ENCODE assay signal across 23 mouse cellular contexts in genomic region chr13:59177003-59177402, GRCm38 (mm10).
DNase-seq lines count a peak whose midpoint lies in the region; ATAC-seq and TF ChIP-seq lines count a peak whose summit lies in the region.
"Had no signal": no experiment of that assay in that cellular context is flagged by ENCODE, and none has a peak within 500 bp of the region (broad histone marks: within the 10 kb centered on the region; RNA-seq: fewer than 3 reads in every experiment).

No protein-coding gene starts in this region.

- H3K4me1 ChIP-seq in MEL (ENCODE audit: control insufficient read depth in 1 of 2, insufficient read depth in 2 of 2, low read length in 2 of 2), result peaks cover 11 to 20% of the 10 kb centered on the region in 2 experiments
- peaks cover 11% of the 10 kb centered on the region for H3K4me1 ChIP-seq in limb, embryonic 12.5 days (replicated peaks)
- peaks cover 16% of the 10 kb centered on the region for H3K4me1 ChIP-seq in forebrain, embryonic 10.5 days
- H3K4me1 ChIP-seq in midbrain, embryonic 14.5 days (ENCODE audit: control insufficient read depth, insufficient read depth, low read length), result peaks cover 12% of the 10 kb centered on the region; the same call in 1 of the 2 replicates
- H3K4me1 ChIP-seq: stomach, embryonic 15.5 days had no signal

- no peaks in the 10 kb centered on the region for H3K27me3 ChIP-seq in MEL (ENCODE audit: control insufficient read depth in 1 of 2, insufficient read depth in 2 of 2, low read length in 2 of 2)
- H3K27me3 ChIP-seq in limb, embryonic 12.5 days, result no peaks in the 10 kb centered on the region
- no peaks in the 10 kb centered on the region for H3K27me3 ChIP-seq in forebrain, embryonic 10.5 days (ENCODE audit: poor library complexity, severe bottlenecking)
- H3K27me3 ChIP-seq in midbrain, embryonic 14.5 days (ENCODE audit: control insufficient read depth, insufficient read depth, low read length), result no peaks in the 10 kb centered on the region
- H3K27me3 ChIP-seq: heart, embryonic 13.5 days; stomach, embryonic 15.5 days had no signal

- H3K9me3 ChIP-seq in MEL (replicated peaks; ENCODE audit: insufficient read depth, low read length), result no peaks in the 10 kb centered on the region
- no peaks in the 10 kb centered on the region for H3K9me3 ChIP-seq in limb, embryonic 12.5 days
- no peaks in the 10 kb centered on the region for H3K9me3 ChIP-seq in forebrain, embryonic 10.5 days
- H3K9me3 ChIP-seq in midbrain, embryonic 14.5 days (ENCODE audit: control insufficient read depth, low read length), result no peaks in the 10 kb centered on the region
- H3K9me3 ChIP-seq: heart, embryonic 13.5 days; stomach, embryonic 15.5 days had no signal

- TF ChIP-seq CTCF in MEL (IDR thresholded peaks at IDR 0.05 in 2 of 3, conservative IDR thresholded peaks at IDR 0.05 in 1 of 3; ENCODE audit: control insufficient read depth in 1 of 3, insufficient read depth in 1 of 3, low read depth in 2 of 3, low read length in 3 of 3, poor library complexity in 1 of 3, severe bottlenecking in 1 of 3), result no peak

- WGBS in limb, embryonic 12.5 days, result 31% methylated on average over 9 of the region's 9 CpGs
- 79% methylated on average over 9 of the region's 9 CpGs for WGBS in forebrain, embryonic 10.5 days
- WGBS in midbrain, embryonic 14.5 days, result 78% methylated on average over 9 of the region's 9 CpGs

- H3K79me2 ChIP-seq in MEL (ENCODE audit: control insufficient read depth, insufficient read depth, low read length, poor library complexity), result no peaks in the 10 kb centered on the region

- no peak for TF ChIP-seq EP300 in MEL (IDR thresholded peaks at IDR 0.05; ENCODE audit: low read depth in 1 of 2, low read length in 2 of 2)

- no peak overlapping the region; the same call in 1 of the 2 replicates for H3K4me2 ChIP-seq in limb, embryonic 12.5 days
- H3K4me2 ChIP-seq in midbrain, embryonic 14.5 days (ENCODE audit: low read length), result no peak overlapping the region
- H3K4me2 ChIP-seq: heart, embryonic 13.5 days; midbrain, embryonic 11.5 days; stomach, embryonic 15.5 days had no signal

- peak overlapping the region; percentile 49 for H3K9ac ChIP-seq in MEL (ENCODE audit: control insufficient read depth, low read depth, low read length, poor library complexity, severe bottlenecking)
- no peak overlapping the region for H3K9ac ChIP-seq in limb, embryonic 12.5 days (replicated peaks)
- H3K9ac ChIP-seq in midbrain, embryonic 14.5 days (replicated peaks; ENCODE audit: low read length), result no peak overlapping the region
- H3K9ac ChIP-seq: forebrain, postnatal 0 days; heart, embryonic 13.5 days; liver, postnatal 0 days; stomach, embryonic 15.5 days had no signal

- TF ChIP-seq POLR2A in MEL (IDR thresholded peaks at IDR 0.05; ENCODE audit: control insufficient read depth in 1 of 2, insufficient read depth in 1 of 2, low read depth in 1 of 2, low read length in 2 of 2, poor library complexity in 1 of 2), result no peak

- H3K36me3 ChIP-seq in MEL (ENCODE audit: control insufficient read depth in 1 of 2, insufficient read depth in 2 of 2, low read length in 2 of 2), result peaks cover 0 to 21% of the 10 kb centered on the region in 2 experiments; a peak in 2 of 4 replicates
- H3K36me3 ChIP-seq in limb, embryonic 12.5 days, result no peaks in the 10 kb centered on the region
- no peaks in the 10 kb centered on the region for H3K36me3 ChIP-seq in forebrain, embryonic 10.5 days (replicated peaks)
- H3K36me3 ChIP-seq in midbrain, embryonic 14.5 days (ENCODE audit: control insufficient read depth, insufficient read depth, low read length), result no peaks in the 10 kb centered on the region
- H3K36me3 ChIP-seq: heart, embryonic 13.5 days; stomach, embryonic 15.5 days had no signal

- TF ChIP-seq RAD21 in MEL (IDR thresholded peaks at IDR 0.05; ENCODE audit: low read depth, low read length), result no peak

- peak overlapping the region; percentile 94 for H3K27ac ChIP-seq in MEL (ENCODE audit: control insufficient read depth, low read depth, low read length)
- H3K27ac ChIP-seq in limb, embryonic 12.5 days, result peak overlapping the region; percentile 59; the same call in 1 of the 2 replicates
- H3K27ac ChIP-seq in forebrain, embryonic 10.5 days, result no peak overlapping the region
- H3K27ac ChIP-seq in midbrain, embryonic 14.5 days (replicated peaks; ENCODE audit: low read depth, low read length), result no peak overlapping the region
- H3K27ac ChIP-seq: gastrocnemius, adult 2 months; heart, embryonic 13.5 days; hindbrain, postnatal 0 days; layer of hippocampus, adult 2 months; stomach, embryonic 15.5 days had no signal

- intact Hi-C loops in heart, postnatal 10 days (cut with DNase I), result no loop called here

- peak; percentile 42 for DNase-seq in heart, adult 11 months
- DNase-seq in heart, postnatal 10 days, result no peak
- DNase-seq in MEL (ENCODE audit: low read depth, low spot score), result no peak
- peak; percentile 57 for DNase-seq in forelimb bud, embryonic 11.5 days (ENCODE audit: low read depth, low spot score)
- DNase-seq in spleen, postnatal 36 days (ENCODE audit: low spot score in 2 of 2), result no peak
- no peak for DNase-seq in forebrain, embryonic 10.5 days (ENCODE audit: extremely low spot score, low spot score)
- DNase-seq in midbrain, embryonic 14.5 days, result no peak
- DNase-seq: adrenal gland, postnatal 14 days; cerebellum, adult 11-12 months; forebrain, postnatal 0 days; gastrocnemius, adult 2 months; heart, postnatal 4 days; liver; liver, postnatal 0 days; lung, postnatal 36 days; spleen, adult 18-20 months; thymus, adult 2 months had no signal

- peak overlapping the region; percentile 3 to 17; a peak in 3 of 4 replicates for H3K4me3 ChIP-seq in MEL (ENCODE audit: control insufficient read depth in 1 of 2, insufficient read depth in 1 of 2, low read depth in 2 of 2, low read length in 2 of 2)
- H3K4me3 ChIP-seq in limb, embryonic 12.5 days (replicated peaks), result no peak overlapping the region
- no peak overlapping the region for H3K4me3 ChIP-seq in forebrain, embryonic 10.5 days
- no peak overlapping the region for H3K4me3 ChIP-seq in midbrain, embryonic 14.5 days (replicated peaks; ENCODE audit: low read depth, low read length)
- H3K4me3 ChIP-seq: gastrocnemius, adult 2 months; heart, embryonic 13.5 days; layer of hippocampus, adult 2 months; stomach, embryonic 15.5 days had no signal

- ATAC-seq in limb, embryonic 12.5 days (ENCODE audit: insufficient number of reproducible peaks, insufficient read depth, low FRiP score, low TSS enrichment, low read depth), result no peak
- ATAC-seq in midbrain, embryonic 14.5 days (ENCODE audit: low FRiP score, low TSS enrichment), result no peak
- ATAC-seq: forebrain, postnatal 0 days; liver, postnatal 0 days had no signal

TF ChIP-seq in MEL, 35 proteins besides CTCF, POLR2A, EP300 and RAD21:
- TF ChIP-seq RCOR1 (IDR thresholded peaks at IDR 0.05; ENCODE audit: low read depth, low read length), result peak; percentile 3; the same call in 1 of the 2 replicates
- 0 out of 2 replicates have a peak, but pooled peaks have one; percentile 12 for TF ChIP-seq MAX (IDR thresholded peaks at IDR 0.05; ENCODE audit: low read length)
- no peak for TF ChIP-seq USF1 (IDR thresholded peaks at IDR 0.05; ENCODE audit: low read depth, low read length)
TF ChIP-seq in MEL: peak in this region for 2.

Comparison
In these comparisons a context has a peak if more than half of its experiments do, and no peak if none do; other contexts are left out.
1. DNase-seq: peak in heart, adult 11 months (single experiment) and forelimb bud, embryonic 11.5 days (single experiment); none in heart, postnatal 10 days (0 of 2), MEL (single experiment), spleen, postnatal 36 days (0 of 2), forebrain, embryonic 10.5 days (single experiment) and midbrain, embryonic 14.5 days (single experiment).
2. H3K27ac ChIP-seq: peak in MEL (single experiment) and limb, embryonic 12.5 days (single experiment); none in forebrain, embryonic 10.5 days (single experiment) and midbrain, embryonic 14.5 days (single experiment).
3. H3K4me3 ChIP-seq: peak in MEL (2 of 2); none in limb, embryonic 12.5 days (single experiment), forebrain, embryonic 10.5 days (single experiment) and midbrain, embryonic 14.5 days (single experiment).